Mouse (Mus musculus) midbrain, embryonic 15.5 days (tissue): ENCODE measurements at regions not wholly inside any gene's neighbourhood (a gene's known extent, or its start where the extent isn't known, plus 50 kb on each side); places are given as distances from the start of the nearest gene placed in this dataset.

Experiments
- ATAC-seq: fragments of 200-750 bp; cut with Nextera tagmentation; replicated peaks from 2 replicates; pipeline ENCODE4 v1.8.0; 2017; ENCODE audit warnings: moderate TSS enrichment
- H3K27ac ChIP-seq: fragments of 300-500 bp; sonication (generic); 2 replicates; pipeline ENCODE4 v1.5.1; 2015; ENCODE audit warnings: mild to moderate bottlenecking, inconsistent platforms
- H3K27me3 ChIP-seq: fragments of 300-500 bp; sonication (generic); replicated peaks from 2 replicates; pipeline ENCODE4 v1.6.1; 2015; ENCODE audit warnings: inconsistent platforms
- H3K36me3 ChIP-seq: fragments of 300-500 bp; sonication (generic); replicated peaks from 2 replicates; pipeline ENCODE4 v1.6.1; 2015; ENCODE audit warnings: inconsistent platforms
- H3K4me1 ChIP-seq: fragments of 300-500 bp; sonication (generic); 2 replicates; pipeline ENCODE4 v1.6.1; 2015; ENCODE audit warnings: inconsistent platforms
- H3K4me2 ChIP-seq: fragments of 300-500 bp; sonication (generic); 2 replicates; pipeline ENCODE4 v1.6.1; 2015; ENCODE audit warnings: inconsistent platforms, mild to moderate bottlenecking, moderate library complexity
- H3K4me3 ChIP-seq: fragments of 300-500 bp; sonication (generic); 2 replicates; pipeline ENCODE4 v1.5.1; 2015; ENCODE audit warnings: mild to moderate bottlenecking, inconsistent platforms
- H3K9ac ChIP-seq: fragments of 300-500 bp; sonication (generic); 2 replicates; pipeline ENCODE4 v1.6.1; 2015; ENCODE audit warnings: mild to moderate bottlenecking, inconsistent platforms
- H3K9me3 ChIP-seq: fragments of 300-500 bp; sonication (generic); 2 replicates; pipeline ENCODE4 v1.6.1; 2016; ENCODE audit warnings: inconsistent platforms
- WGBS: fragments of 180-500 bp; shearing (Covaris S2); methylation state at CpG from one replicate; pipeline ENCODE4 v1.1.7; 2015; ENCODE audit warnings: mixed read lengths; 5-methylcytosine and 5-hydroxymethylcytosine counted together

DNA sequence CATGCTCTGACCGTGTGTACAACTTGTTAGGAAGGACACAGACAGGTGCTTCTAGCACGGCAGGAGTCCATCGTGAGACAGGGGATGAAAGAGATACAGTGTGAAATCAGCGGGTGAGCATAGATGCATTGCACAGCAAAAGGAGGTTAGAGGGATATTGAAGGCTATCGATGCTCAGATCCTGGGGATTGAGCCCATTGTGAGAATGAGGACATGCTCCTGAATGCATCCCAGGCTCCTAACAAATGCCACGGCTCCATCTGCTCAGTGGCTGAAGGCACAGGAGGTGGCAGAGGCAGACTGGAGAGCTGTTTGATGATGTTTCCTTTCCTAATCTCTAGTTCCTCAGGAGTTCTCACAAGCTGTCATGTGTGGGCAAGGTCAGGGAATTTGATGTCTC is 114.1 kb upstream of the Btg1 start:
- Histone ChIP-seq H3K27ac (no peak overlapping the region), H3K36me3 (no peaks in the 10 kb centered on the region), H3K4me2 (no peak overlapping the region), H3K27me3 (no peaks in the 10 kb centered on the region), H3K4me1 (no peaks in the 10 kb centered on the region), H3K9me3 (no peaks in the 10 kb centered on the region), H3K4me3 (no peak overlapping the region), H3K9ac (no peak overlapping the region)
- no peak for ATAC-seq
- WGBS, result 76% methylated on average over 6 of the region's 6 CpGs

DNA sequence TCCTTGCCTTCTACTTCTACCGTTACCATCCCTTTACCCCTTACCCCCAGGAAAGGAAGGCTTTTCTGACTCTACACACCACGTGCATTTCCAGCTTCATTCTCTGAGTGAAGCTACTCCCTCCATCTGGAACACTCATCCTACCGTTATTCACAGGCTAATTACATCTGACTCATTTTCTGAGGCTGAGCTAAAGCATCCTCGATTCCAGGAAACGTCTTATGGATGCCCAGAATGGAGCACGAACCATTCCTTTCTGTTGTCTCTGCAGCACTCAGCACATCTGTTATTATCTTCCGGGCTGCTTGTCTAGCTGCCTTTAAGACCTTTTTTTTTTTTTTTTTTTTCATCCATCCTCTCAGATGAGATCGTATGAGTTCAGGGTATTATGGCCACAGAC is 112.5 kb upstream of the Btg1 start:
- Histone ChIP-seq H3K4me1 (no peaks in the 10 kb centered on the region), H3K27me3 (no peaks in the 10 kb centered on the region), H3K9me3 (no peaks in the 10 kb centered on the region), H3K4me2 (no peak overlapping the region), H3K9ac (no peak overlapping the region), H3K36me3 (no peaks in the 10 kb centered on the region), H3K27ac (no peak overlapping the region), H3K4me3 (no peak overlapping the region)
- 82% methylated on average over 8 of the region's 8 CpGs for WGBS
- ATAC-seq, result no peak

DNA sequence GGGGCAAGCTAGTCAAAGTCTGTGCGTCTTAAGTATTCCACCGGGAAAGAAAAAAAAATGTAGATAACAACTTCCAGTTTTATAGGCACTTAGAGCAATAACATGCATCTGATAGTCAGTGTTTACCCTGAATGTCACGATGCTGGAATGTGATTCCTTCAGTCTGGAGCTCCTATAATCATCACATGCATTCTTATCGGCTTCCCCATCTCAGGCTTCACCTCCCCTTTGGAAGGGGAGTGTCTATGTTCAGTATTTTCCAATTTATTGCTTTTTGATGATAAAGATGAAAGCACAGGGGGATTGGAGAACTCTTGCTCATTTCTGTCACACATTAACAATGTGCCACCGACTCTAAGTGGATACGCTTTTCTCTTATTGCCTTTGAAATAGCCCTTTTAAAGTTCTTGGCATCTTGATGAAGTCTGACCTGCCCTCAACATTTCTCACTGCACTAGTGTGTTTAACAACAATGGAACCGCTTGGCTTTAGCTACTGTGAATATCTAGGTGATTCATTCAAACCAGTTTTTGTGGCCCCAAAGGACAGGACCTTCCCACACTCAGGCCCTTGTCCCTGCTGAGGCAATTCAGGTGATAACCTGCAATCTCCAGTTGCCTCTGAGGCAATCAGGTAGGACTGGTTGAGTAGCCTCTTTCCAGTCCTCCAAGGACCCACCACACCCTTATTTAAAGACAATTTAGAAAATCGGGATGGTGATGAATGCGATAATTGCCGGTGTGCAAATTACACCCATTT is 101.5 kb upstream of the Btg1 start:
- H3K36me3 ChIP-seq, result no peaks in the 10 kb centered on the region
- no peak for ATAC-seq
- no peak overlapping the region for H3K27ac ChIP-seq
- H3K27me3 ChIP-seq, result no peaks in the 10 kb centered on the region
- no peaks in the 10 kb centered on the region for H3K4me1 ChIP-seq
- no peaks in the 10 kb centered on the region for H3K9me3 ChIP-seq
- no peak overlapping the region for H3K4me2 ChIP-seq
- H3K9ac ChIP-seq, result no peak overlapping the region
- 87% methylated on average over 10 of the region's 10 CpGs for WGBS
- H3K4me3 ChIP-seq, result no peak overlapping the region

DNA sequence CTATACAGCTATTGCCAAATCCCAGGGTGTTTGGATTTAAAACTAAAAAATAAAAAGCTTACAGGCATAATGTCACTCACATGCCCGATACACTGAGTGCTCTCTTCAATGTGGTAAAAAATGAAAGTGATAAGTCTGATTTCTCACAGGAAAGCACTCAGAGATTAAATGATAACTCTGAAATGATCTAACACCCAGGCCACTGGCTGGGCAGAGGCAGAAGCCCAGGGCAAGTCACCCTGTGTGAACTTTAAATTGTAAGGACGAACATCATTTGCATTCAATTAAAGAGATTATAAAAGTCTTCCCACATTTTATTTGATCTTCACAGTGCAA is 100.9 kb upstream of the Btg1 start:
- Histone ChIP-seq H3K27ac (no peak overlapping the region), H3K36me3 (no peaks in the 10 kb centered on the region), H3K9ac (no peak overlapping the region), H3K4me1 (no peaks in the 10 kb centered on the region), H3K9me3 (no peaks in the 10 kb centered on the region), H3K4me3 (no peak overlapping the region), H3K27me3 (no peaks in the 10 kb centered on the region), H3K4me2 (no peak overlapping the region)
- 80% methylated on average over 2 of the region's 2 CpGs for WGBS
- ATAC-seq, result no peak

DNA sequence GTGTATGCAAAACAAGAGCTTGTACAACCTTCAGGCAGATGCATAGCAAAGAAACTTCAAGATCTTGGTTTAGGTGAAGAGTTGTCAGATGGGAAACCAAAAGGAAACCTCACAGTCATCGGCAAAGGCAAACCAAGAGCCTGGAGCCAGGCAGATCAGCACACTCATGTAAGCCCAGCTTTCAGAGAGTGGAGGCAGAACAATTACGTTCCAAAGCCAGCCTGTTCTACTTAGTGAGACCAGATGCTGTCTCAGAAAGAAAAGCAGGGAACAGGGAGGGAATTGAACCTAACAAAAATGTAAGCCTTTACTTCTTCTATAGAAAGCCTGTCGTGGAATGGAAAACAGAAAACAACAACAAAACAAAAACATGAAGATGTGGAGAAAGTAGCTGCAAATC is 97.4 kb upstream of the Btg1 start:
- no peaks in the 10 kb centered on the region for H3K27me3 ChIP-seq
- H3K4me2 ChIP-seq, result no peak overlapping the region
- WGBS, result 79% methylated on average over 3 of the region's 3 CpGs
- peaks cover 9% of the 10 kb centered on the region for H3K4me1 ChIP-seq
- ATAC-seq, result no peak
- no peak overlapping the region for H3K27ac ChIP-seq
- H3K36me3 ChIP-seq, result no peaks in the 10 kb centered on the region
- H3K9me3 ChIP-seq, result no peaks in the 10 kb centered on the region
- H3K9ac ChIP-seq, result no peak overlapping the region
- H3K4me3 ChIP-seq, result no peak overlapping the region

DNA sequence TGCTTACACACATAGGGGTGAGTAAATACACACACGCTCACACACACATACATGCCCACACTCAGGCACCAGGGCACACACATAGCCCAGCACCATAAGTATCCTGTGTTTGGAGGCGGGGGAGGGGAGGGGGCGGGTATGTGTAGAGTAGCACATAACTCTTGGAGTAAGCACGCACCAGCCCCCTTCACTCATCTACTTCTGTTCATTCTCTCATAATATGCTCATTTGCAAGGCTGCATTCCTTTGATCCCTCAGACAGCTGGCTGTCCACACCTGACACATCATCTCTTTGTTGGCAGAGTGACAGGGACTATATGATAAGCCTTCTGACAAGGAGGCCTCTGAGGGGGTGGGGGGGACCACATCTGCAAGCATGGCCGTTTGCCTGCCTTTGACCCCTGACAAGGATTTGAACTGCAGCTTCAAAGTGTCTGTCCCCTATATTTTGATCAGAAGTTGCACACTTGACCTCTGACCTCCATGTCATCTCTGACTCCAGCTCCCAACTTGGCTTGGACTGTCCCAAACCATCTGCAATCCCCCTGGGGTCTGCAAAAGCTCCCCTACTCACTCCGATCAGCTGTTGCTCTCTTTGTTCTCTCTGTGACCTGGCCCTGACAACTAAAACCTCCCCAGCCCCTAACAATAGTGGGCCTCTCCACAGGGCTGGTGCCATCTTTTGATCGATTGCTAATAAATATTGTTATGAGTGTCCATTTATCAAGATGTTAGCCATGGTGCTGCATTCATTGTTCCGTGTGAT is 95.6 kb upstream of the Btg1 start:
- no peak overlapping the region for H3K4me2 ChIP-seq
- no peak; the same call in 1 of the 2 replicates for ATAC-seq
- 66% methylated on average over 8 of the region's 8 CpGs for WGBS

DNA sequence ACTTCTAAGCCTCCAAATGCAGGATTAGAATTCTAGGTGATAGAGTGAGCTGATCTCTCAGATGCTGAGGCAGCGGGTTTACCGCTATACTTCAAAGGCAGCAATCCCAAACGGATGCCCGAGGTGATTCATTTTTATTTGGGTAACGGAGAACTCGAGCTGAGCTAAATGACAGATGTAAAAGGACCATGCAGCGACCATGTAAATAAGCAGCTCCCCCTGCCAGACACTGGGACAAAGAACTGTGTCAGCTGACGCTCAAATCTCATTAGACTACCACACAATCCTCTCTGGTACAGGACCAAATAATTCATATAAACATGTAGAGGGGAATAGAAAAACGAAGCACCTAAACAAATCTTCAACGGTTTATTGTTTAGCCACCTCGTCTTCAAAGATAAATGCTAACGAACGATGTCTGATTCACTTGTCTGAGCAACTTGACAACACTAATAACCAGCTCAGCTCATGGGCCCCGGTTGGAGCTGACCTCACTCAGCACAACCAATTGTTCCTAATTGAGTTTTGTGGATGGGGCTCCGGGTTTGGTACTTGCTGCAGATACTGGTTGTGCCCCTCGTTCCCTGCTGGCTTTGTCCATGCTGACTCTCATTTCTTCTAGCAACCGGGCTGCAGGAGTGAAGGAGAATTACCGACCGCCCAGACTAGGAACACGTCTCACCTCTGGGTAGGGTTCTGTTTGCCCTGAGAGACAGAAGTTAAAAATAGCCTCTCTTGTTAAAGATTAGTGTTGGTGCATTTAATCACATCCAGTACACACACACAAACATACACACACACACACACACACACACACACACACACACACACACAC is 92.6 kb upstream of the Btg1 start:
- Histone ChIP-seq H3K4me2 (peak overlapping the region; percentile 36), H3K4me3 (peak overlapping the region; percentile 16; the same call in 1 of the 2 replicates), H3K27ac (peak overlapping the region; percentile 81), H3K27me3 (no peaks in the 10 kb centered on the region), H3K4me1 (peaks cover 10% of the 10 kb centered on the region), H3K9me3 (no peaks in the 10 kb centered on the region), H3K36me3 (no peaks in the 10 kb centered on the region), H3K9ac (peak overlapping the region; percentile 1; the same call in 1 of the 2 replicates)
- ATAC-seq, result peak; percentile 89
- WGBS, result 13% methylated on average over 20 of the region's 20 CpGs

More for the DNA sequence above, 95.6 kb upstream of the Btg1 start:
- Histone ChIP-seq H3K36me3 (no peaks in the 10 kb centered on the region), H3K9ac (no peak overlapping the region), H3K27ac (no peak overlapping the region), H3K27me3 (no peaks in the 10 kb centered on the region), H3K4me1 (peaks cover 10% of the 10 kb centered on the region), H3K4me3 (no peak overlapping the region), H3K9me3 (no peaks in the 10 kb centered on the region)

DNA sequence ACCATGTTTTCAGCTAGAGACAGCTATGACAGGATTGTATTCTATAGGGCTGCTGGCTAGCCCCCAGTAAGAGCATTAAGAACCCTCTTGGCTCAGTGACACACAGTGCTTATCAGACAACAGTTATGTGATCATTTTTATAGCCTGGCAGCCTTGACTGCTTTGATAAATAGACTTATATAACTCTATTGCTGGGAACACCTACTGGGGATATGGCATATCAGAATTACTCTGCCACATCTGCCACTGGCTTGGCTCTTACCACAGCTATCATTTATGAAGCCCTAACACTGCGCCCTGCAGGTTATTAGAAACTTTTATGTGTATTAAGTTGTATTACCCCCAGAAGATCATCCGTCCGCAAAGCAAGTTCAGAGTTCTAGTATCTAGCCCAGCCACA is 88.9 kb upstream of the Btg1 start:
- H3K36me3 ChIP-seq, result no peaks in the 10 kb centered on the region
- no peaks in the 10 kb centered on the region for H3K9me3 ChIP-seq
- no peak overlapping the region for H3K9ac ChIP-seq
- no peak for ATAC-seq
- H3K4me2 ChIP-seq, result no peak overlapping the region
- no peak overlapping the region for H3K4me3 ChIP-seq
- WGBS, result 97% methylated on average over 3 of the region's 3 CpGs
- H3K27ac ChIP-seq, result no peak overlapping the region
- peaks cover 8% of the 10 kb centered on the region for H3K4me1 ChIP-seq
- no peaks in the 10 kb centered on the region for H3K27me3 ChIP-seq

DNA sequence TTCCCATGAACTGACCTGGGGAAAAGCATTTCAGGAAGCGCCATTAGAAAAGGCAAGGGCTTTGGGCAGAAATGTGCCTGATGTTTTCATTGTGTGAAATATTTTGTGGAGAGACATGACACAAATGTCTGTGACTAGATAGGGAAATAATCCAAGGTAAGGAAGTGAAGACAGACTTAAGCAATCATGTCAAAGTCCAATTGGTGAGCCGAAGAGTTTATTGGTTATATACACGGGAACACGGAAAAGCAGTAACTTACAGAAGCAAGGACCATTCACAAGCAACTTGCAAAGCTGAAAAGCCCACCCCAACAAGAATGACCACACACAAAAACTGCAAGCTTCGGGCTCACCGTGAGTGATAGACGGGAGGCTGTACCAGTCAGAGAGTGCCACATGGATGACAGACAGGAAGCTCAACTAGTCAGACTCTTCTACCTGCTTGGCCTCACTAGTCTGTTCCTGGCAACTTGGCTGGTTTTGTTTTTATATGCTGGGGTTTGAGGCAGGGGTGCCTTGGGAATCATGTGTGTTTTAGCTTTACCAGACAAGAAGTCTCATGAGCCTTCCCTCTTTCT is 82.2 kb upstream of the Btg1 start:
- no peaks in the 10 kb centered on the region for H3K4me1 ChIP-seq
- H3K36me3 ChIP-seq, result no peaks in the 10 kb centered on the region
- no peak overlapping the region for H3K9ac ChIP-seq
- no peak for ATAC-seq
- H3K4me3 ChIP-seq, result no peak overlapping the region
- no peak overlapping the region for H3K4me2 ChIP-seq
- no peaks in the 10 kb centered on the region for H3K27me3 ChIP-seq
- no peak overlapping the region for H3K27ac ChIP-seq
- no peaks in the 10 kb centered on the region for H3K9me3 ChIP-seq
- WGBS, result 93% methylated on average over 7 of the region's 7 CpGs

DNA sequence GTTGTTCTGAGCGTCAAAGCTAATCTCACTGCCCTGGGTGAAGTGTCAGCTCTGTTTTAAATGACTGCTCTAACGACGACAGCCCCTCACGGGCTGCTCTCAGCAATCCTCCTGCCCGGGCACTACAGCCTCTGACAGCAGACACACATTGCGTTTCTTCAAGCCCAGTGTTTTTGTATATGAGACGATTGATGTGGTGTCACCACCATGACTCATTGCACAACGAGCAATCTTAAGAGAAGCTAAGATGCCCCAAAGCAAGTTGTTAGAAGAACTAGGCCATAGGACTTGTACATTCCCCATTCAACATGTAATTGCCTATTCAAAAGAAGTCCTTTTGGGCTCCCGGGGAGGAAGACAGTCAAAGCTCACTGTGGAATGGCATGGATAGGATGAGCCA is 81.3 kb upstream of the Btg1 start:
- H3K27me3 ChIP-seq, result no peaks in the 10 kb centered on the region
- WGBS, result 62% methylated on average over 9 of the region's 9 CpGs
- ATAC-seq, result no peak

DNA sequence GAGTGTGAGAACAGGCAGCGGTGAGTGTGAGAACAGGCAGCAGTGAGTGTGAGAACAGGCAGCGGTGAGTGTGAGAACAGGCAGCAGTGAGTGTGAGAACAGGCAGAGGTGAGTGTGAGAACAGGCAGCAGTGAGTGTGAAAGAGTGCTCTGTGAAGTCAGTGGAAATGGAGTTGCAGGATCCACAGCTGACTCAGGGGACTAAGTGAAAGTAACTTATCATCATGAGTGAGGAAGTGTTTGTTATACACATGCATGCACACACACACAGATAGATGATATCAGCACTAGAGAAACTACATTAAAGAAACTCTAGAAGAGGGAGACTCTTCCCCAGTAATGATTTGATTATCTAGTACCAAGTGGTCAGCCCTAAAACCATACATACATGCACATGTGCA is 76.0 kb upstream of the Btg1 start:
- no peak overlapping the region for H3K27ac ChIP-seq
- ATAC-seq, result no peak
- no peaks in the 10 kb centered on the region for H3K9me3 ChIP-seq
- no peaks in the 10 kb centered on the region for H3K4me1 ChIP-seq
- H3K4me3 ChIP-seq, result no peak overlapping the region
- H3K4me2 ChIP-seq, result no peak overlapping the region
- H3K27me3 ChIP-seq, result no peaks in the 10 kb centered on the region
- 95% methylated on average over 2 of the region's 2 CpGs for WGBS
- no peaks in the 10 kb centered on the region for H3K36me3 ChIP-seq
- no peak overlapping the region for H3K9ac ChIP-seq

More for the DNA sequence above, 81.3 kb upstream of the Btg1 start:
- H3K9me3 ChIP-seq, result no peaks in the 10 kb centered on the region
- H3K9ac ChIP-seq, result no peak overlapping the region
- no peak overlapping the region for H3K4me3 ChIP-seq
- H3K27ac ChIP-seq, result no peak overlapping the region
- H3K4me2 ChIP-seq, result no peak overlapping the region
- H3K4me1 ChIP-seq, result no peaks in the 10 kb centered on the region
- no peaks in the 10 kb centered on the region for H3K36me3 ChIP-seq

DNA sequence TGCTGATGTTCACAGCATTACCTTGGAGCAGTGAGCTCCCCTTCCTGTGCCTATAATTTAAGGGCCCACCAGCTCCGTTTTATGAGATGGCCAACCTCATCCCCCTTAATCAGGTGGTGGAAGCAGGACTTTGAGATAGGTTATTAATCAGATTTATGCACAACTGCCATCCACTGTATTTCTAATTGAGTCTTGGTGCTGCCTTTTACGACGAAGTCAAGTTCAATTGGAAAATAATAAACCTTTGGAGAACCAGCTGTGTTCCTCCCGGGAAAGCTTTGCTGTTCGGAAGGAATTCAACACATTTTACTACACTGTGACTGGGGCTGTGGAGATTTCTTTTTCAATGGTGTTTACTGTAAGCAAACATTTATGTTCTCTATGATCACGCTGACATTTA is 71.5 kb upstream of the Btg1 start:
- no peak overlapping the region for H3K4me3 ChIP-seq
- ATAC-seq, result no peak
- no peak overlapping the region for H3K9ac ChIP-seq
- no peaks in the 10 kb centered on the region for H3K27me3 ChIP-seq
- no peak overlapping the region for H3K4me2 ChIP-seq
- no peaks in the 10 kb centered on the region for H3K9me3 ChIP-seq
- no peaks in the 10 kb centered on the region for H3K4me1 ChIP-seq
- 67% methylated on average over 6 of the region's 6 CpGs for WGBS
- H3K36me3 ChIP-seq, result no peaks in the 10 kb centered on the region
- H3K27ac ChIP-seq, result no peak overlapping the region
